Mouse (Mus musculus): ENCODE measurements at regions not wholly inside any gene's neighbourhood (a gene's known extent, or its start where the extent isn't known, plus 50 kb on each side); places are given as distances from the start of the nearest gene placed in this dataset.

GRCm38 (mm10) chr3:52454955-52455354 is 186.8 kb downstream of the Foxo1 start:
- TF ChIP-seq CTCF (IDR thresholded peaks at IDR 0.05; ENCODE audit: borderline replicate concordance, extremely low read depth, insufficient read depth, insufficient read length), result no peak
- no peak for TF ChIP-seq POLR2A (IDR thresholded peaks at IDR 0.05; ENCODE audit: borderline replicate concordance, extremely low read depth, insufficient read depth, insufficient read length, poor library complexity, severe bottlenecking)
